Mouse (Mus musculus): ENCODE results near the gene Kctd15. TPM values are rescaled to one million over a fixed set of nuclear protein-coding genes. Genes with fewer than 3 reads are reported as not detected.

Gene Kctd15
- polyA plus RNA-seq, 1 experiment from 2014 or later = 0.63 TPM

- no peak for ATAC-seq
Measured at GRCm38 (mm10) chr7:34685176-34685575, 28.6 kb upstream of the Kctd15 start.

GRCm38 (mm10) chr7:34680771-34681421 lies 24.4 kb upstream of the Kctd15 start:
- 66% methylated on average over 15 of the region's 15 CpGs for WGBS (ENCODE audit: insufficient replicate concordance)
- peaks cover 2% of the 10 kb centered on the region for H3K27me3 ChIP-seq (ENCODE audit: insufficient read depth, low read length)
- ATAC-seq (no peak), DNase-seq (no peak)
- no peak overlapping the region for H3K27ac ChIP-seq (ENCODE audit: low read depth)
- no peaks in the 10 kb centered on the region for H3K4me1 ChIP-seq (ENCODE audit: insufficient read depth)
- H3K4me2 ChIP-seq (ENCODE audit: low read depth, low read length) = no peak overlapping the region
- H3K9me3 ChIP-seq (ENCODE audit: low read length) = no peaks in the 10 kb centered on the region
- no peak overlapping the region for H3K9ac ChIP-seq (replicated peaks)
- no peak for TF ChIP-seq EP300 (IDR thresholded peaks at IDR 0.05; ENCODE audit: low read depth)
- TF ChIP-seq CTCF (IDR thresholded peaks at IDR 0.05; ENCODE audit: low read depth) = no peak
- no peaks in the 10 kb centered on the region for H3K36me3 ChIP-seq (replicated peaks; ENCODE audit: insufficient read depth, low read length)
- H3K4me3 ChIP-seq (ENCODE audit: low read depth, low read length) = no peak overlapping the region

More at GRCm38 (mm10) chr7:34685176-34685575, 28.6 kb upstream of the Kctd15 start:
- WGBS (ENCODE audit: insufficient replicate concordance) = 46% methylated on average over 4 of the region's 4 CpGs
- Histone ChIP-seq H3K36me3 (replicated peaks; ENCODE audit: insufficient read depth, low read length) (no peaks in the 10 kb centered on the region), H3K9ac (replicated peaks) (no peak overlapping the region), H3K4me1 (ENCODE audit: insufficient read depth) (no peaks in the 10 kb centered on the region), H3K4me2 (ENCODE audit: low read depth, low read length) (no peak overlapping the region), H3K27me3 (ENCODE audit: insufficient read depth, low read length) (no peaks in the 10 kb centered on the region; the same call in 1 of the 2 replicates), H3K27ac (ENCODE audit: low read depth) (no peak overlapping the region), H3K4me3 (ENCODE audit: low read depth, low read length) (no peak overlapping the region), H3K9me3 (ENCODE audit: low read length) (no peaks in the 10 kb centered on the region)
- no peak for TF ChIP-seq EP300 (IDR thresholded peaks at IDR 0.05; ENCODE audit: low read depth)
- no peak for TF ChIP-seq CTCF (IDR thresholded peaks at IDR 0.05; ENCODE audit: low read depth)
- DNase-seq = no peak

GRCm38 (mm10) chr7:34679886-34680285 lies 23.4 kb upstream of the Kctd15 start:
- peaks cover 12% of the 10 kb centered on the region for H3K27me3 ChIP-seq (ENCODE audit: insufficient read depth, low read length)
- H3K4me3 ChIP-seq (ENCODE audit: low read depth, low read length) = no peak overlapping the region
- no peak overlapping the region for H3K9ac ChIP-seq (replicated peaks)
- no peaks in the 10 kb centered on the region for H3K9me3 ChIP-seq (ENCODE audit: low read length)
- DNase-seq (no peak), ATAC-seq (no peak)
- no peak overlapping the region for H3K27ac ChIP-seq (ENCODE audit: low read depth)
- TF ChIP-seq CTCF (IDR thresholded peaks at IDR 0.05; ENCODE audit: low read depth) (no peak), EP300 (IDR thresholded peaks at IDR 0.05; ENCODE audit: low read depth) (no peak)
- no peaks in the 10 kb centered on the region for H3K36me3 ChIP-seq (replicated peaks; ENCODE audit: insufficient read depth, low read length)
- WGBS (ENCODE audit: insufficient replicate concordance) = 49% methylated on average over 2 of the region's 2 CpGs
- no peaks in the 10 kb centered on the region for H3K4me1 ChIP-seq (ENCODE audit: insufficient read depth)
- no peak overlapping the region for H3K4me2 ChIP-seq (ENCODE audit: low read depth, low read length)

GRCm38 (mm10) chr7:34675831-34676514 lies 19.4 kb upstream of the Kctd15 start:
- WGBS (ENCODE audit: insufficient replicate concordance) = 12% methylated on average over 33 of the region's 33 CpGs
- no peak overlapping the region for H3K4me2 ChIP-seq (ENCODE audit: low read depth, low read length)
- TF ChIP-seq EP300 (IDR thresholded peaks at IDR 0.05; ENCODE audit: low read depth) (no peak), CTCF (IDR thresholded peaks at IDR 0.05; ENCODE audit: low read depth) (peak; percentile 85)
- H3K27me3 ChIP-seq (ENCODE audit: insufficient read depth, low read length) = peaks cover 21% of the 10 kb centered on the region
- H3K4me3 ChIP-seq (ENCODE audit: low read depth, low read length) = no peak overlapping the region
- no peaks in the 10 kb centered on the region for H3K9me3 ChIP-seq (ENCODE audit: low read length)
- H3K9ac ChIP-seq (replicated peaks) = no peak overlapping the region
- H3K36me3 ChIP-seq (replicated peaks; ENCODE audit: insufficient read depth, low read length) = no peaks in the 10 kb centered on the region
- no peak overlapping the region for H3K27ac ChIP-seq (ENCODE audit: low read depth)
- no peaks in the 10 kb centered on the region for H3K4me1 ChIP-seq (ENCODE audit: insufficient read depth)
- DNase-seq = peak; percentile 65
- peak; percentile 45; the same call in 1 of the 2 replicates for ATAC-seq

GRCm38 (mm10) chr7:34675120-34675790 lies 18.7 kb upstream of the Kctd15 start:
- WGBS (ENCODE audit: insufficient replicate concordance) = 15% methylated on average over 42 of the region's 42 CpGs
- TF ChIP-seq EP300 (IDR thresholded peaks at IDR 0.05; ENCODE audit: low read depth) (no peak), CTCF (IDR thresholded peaks at IDR 0.05; ENCODE audit: low read depth) (no peak)
- DNase-seq (no peak), ATAC-seq (no peak)
- Histone ChIP-seq H3K9ac (replicated peaks) (no peak overlapping the region), H3K4me1 (ENCODE audit: insufficient read depth) (no peaks in the 10 kb centered on the region), H3K36me3 (replicated peaks; ENCODE audit: insufficient read depth, low read length) (no peaks in the 10 kb centered on the region), H3K4me3 (ENCODE audit: low read depth, low read length) (no peak overlapping the region), H3K27me3 (ENCODE audit: insufficient read depth, low read length) (peaks cover 21% of the 10 kb centered on the region), H3K4me2 (ENCODE audit: low read depth, low read length) (no peak overlapping the region), H3K27ac (ENCODE audit: low read depth) (no peak overlapping the region), H3K9me3 (ENCODE audit: low read length) (no peaks in the 10 kb centered on the region)

GRCm38 (mm10) chr7:34672916-34673315 lies 16.4 kb upstream of the Kctd15 start:
- TF ChIP-seq EP300 (IDR thresholded peaks at IDR 0.05; ENCODE audit: low read depth) = no peak
- no peak for TF ChIP-seq CTCF (IDR thresholded peaks at IDR 0.05; ENCODE audit: low read depth)
- no peak overlapping the region for H3K27ac ChIP-seq (ENCODE audit: low read depth)
- 72% methylated on average over 4 of the region's 4 CpGs for WGBS (ENCODE audit: insufficient replicate concordance)
- ATAC-seq = no peak
- H3K27me3 ChIP-seq (ENCODE audit: insufficient read depth, low read length) = peaks cover 21% of the 10 kb centered on the region
- no peak overlapping the region for H3K4me3 ChIP-seq (ENCODE audit: low read depth, low read length)
- H3K36me3 ChIP-seq (replicated peaks; ENCODE audit: insufficient read depth, low read length) = no peaks in the 10 kb centered on the region
- no peaks in the 10 kb centered on the region for H3K9me3 ChIP-seq (ENCODE audit: low read length)
- no peak for DNase-seq
- no peaks in the 10 kb centered on the region for H3K4me1 ChIP-seq (ENCODE audit: insufficient read depth)
- H3K9ac ChIP-seq (replicated peaks) = no peak overlapping the region
- H3K4me2 ChIP-seq (ENCODE audit: low read depth, low read length) = no peak overlapping the region
